Mouse (Mus musculus): ENCODE measurements around the gene Acp5.
A peak's percentile ranks its signal among the peaks of the same experiment; 100 is the strongest.

DNA sequence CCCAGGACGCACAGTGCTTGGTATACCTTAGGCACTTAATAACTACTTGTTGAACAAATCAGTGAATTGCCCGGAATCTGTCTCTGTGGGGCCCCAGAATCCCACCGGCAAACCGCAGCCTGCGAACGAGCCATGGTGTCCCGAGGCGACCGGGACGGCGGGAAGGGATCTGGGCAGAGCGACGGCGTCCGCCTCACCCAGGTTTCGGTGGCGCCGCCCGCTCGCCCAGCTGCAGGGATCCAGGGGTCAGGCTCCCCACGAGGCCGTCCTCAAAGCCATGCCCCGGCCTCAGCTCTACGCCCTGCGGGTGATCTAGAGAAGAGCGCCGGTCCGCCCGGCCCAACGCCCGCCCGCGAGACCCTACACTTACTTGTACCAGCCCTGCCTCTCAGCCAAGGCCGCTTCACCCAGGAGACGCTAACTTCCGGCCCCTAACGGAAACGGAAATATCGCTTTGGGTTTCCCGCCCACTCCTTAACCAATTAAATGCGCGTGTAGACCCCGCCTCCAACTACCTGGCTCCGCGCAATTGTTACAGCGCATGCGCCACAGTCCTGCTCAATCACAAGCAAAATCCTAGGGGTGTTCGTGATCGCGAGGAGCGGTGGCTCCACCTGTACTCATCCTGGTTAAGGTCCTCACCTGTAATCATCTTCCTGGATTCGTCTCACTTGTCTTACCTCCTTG is 18.6 kb downstream of the Acp5 start, which contains the start of gene Elof1:
- TF ChIP-seq RCOR1 (conservative IDR thresholded peaks at IDR 0.05; ENCODE audit: low read depth, low read length) (no peak), CTCF (conservative IDR thresholded peaks at IDR 0.05 in 1 of 2, IDR thresholded peaks at IDR 0.05 in 1 of 2; ENCODE audit: low read depth in 2 of 2, low read length in 2 of 2) (no peak), SMC3 (IDR thresholded peaks at IDR 0.05; ENCODE audit: low read depth, low read length) (no peak), CHD1 (IDR thresholded peaks at IDR 0.05; ENCODE audit: low read depth, low read length) (no peak), POLR2A (IDR thresholded peaks at IDR 0.05; ENCODE audit: low read depth, low read length) (peak; percentile 92), ETS1 (conservative IDR thresholded peaks at IDR 0.05; ENCODE audit: low read depth, low read length) (no peak), HCFC1 (IDR thresholded peaks at IDR 0.05; ENCODE audit: low read depth, low read length) (peak; percentile 85), UBTF (IDR thresholded peaks at IDR 0.05; ENCODE audit: low read depth, low read length) (no peak), CHD2 (IDR thresholded peaks at IDR 0.05; ENCODE audit: low read length) (peak; percentile 63; the same call in 1 of the 2 replicates), MAFK (IDR thresholded peaks at IDR 0.05; ENCODE audit: insufficient replicate concordance, low read length) (no peak), MYC (IDR thresholded peaks at IDR 0.05; ENCODE audit: low read depth, low read length) (peak; percentile 63; the same call in 1 of the 2 replicates)

Measured in CH12.LX (cell line).